Mouse (Mus musculus): Measurements from ENCODE around the gene Clasp2.

GRCm38 (mm10) chr9:113947216-113947615 lies 205.9 kb downstream of the Clasp2 start:
- TF ChIP-seq EP300 (IDR thresholded peaks at IDR 0.05; ENCODE audit: low read depth) (no peak), CTCF (IDR thresholded peaks at IDR 0.05; ENCODE audit: low read depth) (no peak)

Measured in liver, embryonic 14.5 days (tissue).